Mouse (Mus musculus) bone marrow, adult 2 months (tissue): ENCODE measurements at regions not wholly inside any gene's neighbourhood (a gene's known extent, or its start where the extent isn't known, plus 50 kb on each side); places are given as distances from the start of the nearest gene placed in this dataset.

ENCODE experiments used
- CTCF ChIP-seq: fragments of 200-500 bp; IDR thresholded peaks from 2 replicates; pipeline ENCODE4 v1.5.1; 2011; ENCODE audit warnings: low read length, control low read depth; ENCODE audit not compliant: control insufficient read depth, insufficient read depth
- POLR2A ChIP-seq: fragments of 200-500 bp; IDR thresholded peaks from 2 replicates; pipeline ENCODE4 v1.6.1; 2011; ENCODE audit warnings: low read depth, mild to moderate bottlenecking, control low read depth, low read length, borderline replicate concordance; ENCODE audit not compliant: control insufficient read depth

DNA sequence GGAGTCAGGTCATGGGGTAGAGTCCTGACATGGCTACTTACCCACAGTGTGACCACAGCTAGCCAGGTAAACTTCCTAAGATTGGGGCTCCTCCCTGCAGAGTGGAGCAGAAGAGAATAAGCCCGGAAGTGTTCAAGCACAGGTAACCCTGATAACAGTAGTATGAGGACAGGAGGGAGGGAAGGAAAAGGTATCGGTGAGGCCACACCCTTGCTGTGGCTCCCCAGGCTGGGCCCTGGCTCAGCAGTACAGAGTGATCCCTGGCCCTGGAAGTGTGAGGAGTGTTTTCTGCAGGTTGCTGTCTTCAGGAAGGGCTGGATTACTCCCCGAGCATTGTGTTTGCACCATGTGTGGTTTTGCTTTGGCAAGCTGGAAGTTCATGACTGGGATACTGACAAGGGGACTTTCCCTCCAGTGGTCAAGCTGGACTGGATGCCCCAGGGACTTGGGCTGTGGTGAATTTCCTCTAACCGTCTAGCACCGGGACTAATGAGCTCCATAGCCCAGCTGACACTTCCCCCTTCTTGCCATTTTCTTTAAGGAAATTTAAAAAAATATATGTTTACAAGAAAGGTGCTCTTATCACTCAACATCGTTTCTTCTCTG, 97.2 kb upstream of the Serbp1 start:
- TF ChIP-seq CTCF (no peak), POLR2A (no peak)
